Mouse (Mus musculus): ENCODE data around the gene Fbxo11. TPM values are rescaled to one million over a fixed set of nuclear protein-coding genes. Genes with fewer than 3 reads are reported as not detected.
A peak's percentile ranks its signal among the peaks of the same experiment; 100 is the strongest.

Gene Fbxo11
- polyA plus RNA-seq (2015; fragmentation: Nextera tagmentation; extraction: Ambion mirVana): 26.6 and 27.0 TPM in 2 replicates

- Histone ChIP-seq H3K9me3 (no peaks in the 10 kb centered on the region), H3K4me1 (replicated peaks) (peaks cover 27% of the 10 kb centered on the region), H3K4me2 (peak within 1 kb of the TSS; percentile 72), H3K36me3 (no peaks in the 10 kb centered on the region), H3K27me3 (no peaks in the 10 kb centered on the region), H3K4me3 (peak within 1 kb of the TSS; percentile 99), H3K27ac (peak within 1 kb of the TSS; percentile 100), H3K9ac (peak within 1 kb of the TSS; percentile 100)
- under 1% methylated on average over 75 of the region's 112 CpGs for WGBS
- peak; percentile 5 for ATAC-seq (ENCODE audit: low FRiP score)
These were observed at the start of gene Fbxo11 for GRCm38 (mm10) chr17:88065031-88065800. Gene Fbxo11, minus strand, starts transcription at chr17:88065291.

- no peaks in the 10 kb centered on the region for H3K4me1 ChIP-seq (replicated peaks)
- no peak overlapping the region for H3K4me2 ChIP-seq
- H3K27ac ChIP-seq: no peak overlapping the region
- no peak overlapping the region for H3K4me3 ChIP-seq
- no peaks in the 10 kb centered on the region for H3K27me3 ChIP-seq
- ATAC-seq (ENCODE audit: low FRiP score): no peak
- H3K9me3 ChIP-seq: no peaks in the 10 kb centered on the region
- 94% methylated on average over 10 of the region's 10 CpGs for WGBS
- no peak overlapping the region for H3K9ac ChIP-seq
- H3K36me3 ChIP-seq: no peaks in the 10 kb centered on the region
These were observed 48.8 kb upstream of the Fbxo11 start for GRCm38 (mm10) chr17:88113883-88114229.

DNA sequence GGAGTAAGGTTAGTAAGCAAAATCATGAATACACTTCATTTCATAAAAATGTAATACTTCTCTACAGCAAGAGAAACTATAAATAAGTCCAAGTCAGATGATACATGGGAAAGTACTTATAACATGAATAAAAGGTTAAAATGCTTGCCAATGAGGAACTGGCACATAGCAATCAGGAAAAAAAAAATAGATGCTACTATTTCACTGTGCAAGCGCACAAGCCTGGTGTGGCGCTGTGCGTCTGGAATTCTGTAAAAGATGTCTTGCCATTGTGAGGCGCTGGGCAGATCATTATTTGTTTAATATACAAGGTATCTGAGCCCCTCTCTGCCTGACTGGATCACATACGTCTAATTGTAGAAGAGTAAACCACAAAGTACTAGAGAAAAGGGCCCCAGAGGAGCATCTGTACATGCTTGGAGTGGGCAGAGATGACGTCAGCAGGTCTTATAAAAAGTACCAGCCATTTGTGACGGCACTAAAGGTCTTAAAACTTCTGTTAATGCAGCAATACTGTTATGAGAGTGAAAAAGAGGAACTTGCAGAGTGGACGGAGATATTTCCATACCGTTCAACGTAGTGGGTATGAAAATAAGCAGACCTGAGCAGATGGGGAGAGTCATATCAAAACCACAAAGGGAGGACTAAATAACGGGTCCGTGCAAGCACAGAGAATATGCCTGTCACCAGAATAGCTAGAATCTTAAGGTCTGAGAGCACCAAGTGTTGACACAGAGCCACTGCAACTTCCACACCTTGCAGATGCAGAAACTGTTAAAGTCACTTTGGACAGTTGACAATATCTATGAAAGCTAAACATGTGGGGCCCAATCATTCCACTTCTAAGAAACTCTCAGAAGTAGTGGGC is 48.2 kb upstream of the Fbxo11 start:
- H3K9ac ChIP-seq: no peak overlapping the region

DNA sequence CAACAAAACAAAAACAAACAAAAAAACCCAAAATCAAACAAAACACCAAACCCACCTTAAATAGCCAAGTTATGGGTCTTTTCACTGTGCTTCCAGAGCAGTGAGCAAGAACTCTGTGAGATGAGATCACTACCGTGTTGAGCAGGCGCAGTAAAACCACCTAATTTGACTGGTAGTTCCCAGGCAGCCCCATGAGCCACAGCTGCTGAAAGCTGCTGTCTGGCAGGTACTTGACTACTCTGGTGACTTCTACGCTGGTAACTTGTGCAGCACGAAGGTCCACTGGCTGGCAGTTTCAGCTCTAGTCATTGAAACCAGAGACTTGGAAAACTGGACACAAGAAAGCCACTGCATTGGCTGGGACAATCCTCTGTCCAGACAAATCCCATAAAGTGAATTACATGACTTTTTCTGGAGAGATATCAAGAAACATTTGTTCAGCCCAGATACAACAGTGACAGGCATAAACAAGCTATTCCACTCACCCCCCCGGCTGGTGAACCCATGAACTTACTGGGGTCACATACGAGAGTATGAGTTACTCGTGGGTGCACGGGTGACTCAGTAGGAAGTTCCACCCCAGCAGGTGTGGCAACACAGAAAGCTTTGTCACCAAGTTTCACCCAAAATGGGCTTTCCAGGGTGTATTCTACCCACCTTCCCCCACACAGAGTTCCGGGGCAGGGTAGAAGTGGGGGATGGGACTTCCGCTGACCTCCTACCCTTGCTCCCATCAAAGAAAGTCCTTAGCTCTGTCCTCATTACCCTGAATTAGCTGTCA is 47.0 kb upstream of the Fbxo11 start:
- Histone ChIP-seq H3K27me3 (no peaks in the 10 kb centered on the region), H3K9ac (no peak overlapping the region), H3K4me2 (no peak overlapping the region), H3K36me3 (no peaks in the 10 kb centered on the region), H3K4me3 (no peak overlapping the region), H3K4me1 (replicated peaks) (no peaks in the 10 kb centered on the region), H3K27ac (no peak overlapping the region), H3K9me3 (no peaks in the 10 kb centered on the region)
- WGBS: 88% methylated on average over 10 of the region's 10 CpGs
- no peak for ATAC-seq (ENCODE audit: low FRiP score)

More for the DNA sequence above, 48.2 kb upstream of the Fbxo11 start:
- WGBS: 86% methylated on average over 12 of the region's 12 CpGs
- Histone ChIP-seq H3K36me3 (no peaks in the 10 kb centered on the region), H3K27me3 (no peaks in the 10 kb centered on the region), H3K4me3 (no peak overlapping the region), H3K4me2 (no peak overlapping the region), H3K27ac (no peak overlapping the region), H3K4me1 (replicated peaks) (no peaks in the 10 kb centered on the region), H3K9me3 (no peaks in the 10 kb centered on the region)
- no peak for ATAC-seq (ENCODE audit: low FRiP score)

DNA sequence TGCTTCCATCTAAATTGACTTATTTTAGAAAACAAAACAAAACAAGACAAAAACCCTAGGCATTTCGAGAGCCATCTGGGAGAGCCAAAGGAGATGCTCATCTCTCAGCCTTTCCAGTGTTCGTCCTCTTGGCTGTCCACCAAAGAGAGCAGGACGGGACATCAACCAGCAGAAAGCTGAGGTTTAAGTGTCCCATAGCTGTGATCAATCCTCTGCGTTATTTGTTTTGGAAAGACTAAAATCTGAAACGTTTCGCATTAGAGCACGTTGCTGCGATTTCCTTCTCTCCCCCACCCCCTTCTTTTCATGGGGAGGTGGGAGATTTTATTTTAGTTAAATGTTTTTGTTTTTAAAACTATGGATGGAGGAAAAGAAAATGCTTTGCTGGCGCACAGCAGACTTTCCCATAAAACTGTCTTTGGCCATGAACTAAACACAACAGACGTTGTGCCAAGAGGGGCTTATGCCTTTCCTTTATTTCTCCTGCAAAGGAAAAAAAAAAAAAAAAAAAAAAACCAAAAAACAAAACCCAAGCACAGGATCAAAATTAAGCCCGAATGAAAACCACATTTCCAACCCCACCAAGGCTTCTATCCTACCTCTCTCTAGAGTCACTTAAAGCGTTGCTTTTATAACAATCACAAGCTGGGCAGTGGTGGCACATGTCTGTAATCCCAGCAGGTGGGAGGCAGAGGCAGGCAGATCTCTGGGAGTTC is 46.1 kb upstream of the Fbxo11 start:
- 94% methylated on average over 12 of the region's 12 CpGs for WGBS
- Histone ChIP-seq H3K27ac (no peak overlapping the region), H3K36me3 (no peaks in the 10 kb centered on the region), H3K4me3 (no peak overlapping the region), H3K4me1 (replicated peaks) (no peaks in the 10 kb centered on the region), H3K9me3 (no peaks in the 10 kb centered on the region), H3K27me3 (no peaks in the 10 kb centered on the region), H3K9ac (no peak overlapping the region), H3K4me2 (no peak overlapping the region)
- no peak for ATAC-seq (ENCODE audit: low FRiP score)

DNA sequence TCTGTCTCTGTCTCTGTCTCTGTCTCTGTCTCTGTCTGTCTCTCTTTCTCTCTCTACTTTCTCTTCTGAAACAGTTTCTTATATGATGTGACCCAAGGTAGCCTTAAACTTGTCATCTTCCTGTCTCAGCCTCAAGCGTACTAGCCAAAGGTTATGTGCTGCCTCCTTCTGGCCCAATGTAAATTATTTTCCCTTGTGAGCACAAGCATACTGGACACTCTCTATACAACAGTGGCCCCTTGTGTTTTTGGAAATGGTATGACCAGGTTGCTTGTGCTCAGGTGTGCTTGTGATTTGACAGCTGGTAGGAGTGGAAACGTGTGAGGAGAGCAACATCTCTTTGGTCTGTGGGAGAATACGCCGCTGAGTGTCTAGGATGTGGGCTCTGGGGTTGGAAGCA is 42.6 kb upstream of the Fbxo11 start:
- H3K9me3 ChIP-seq: no peaks in the 10 kb centered on the region
- no peaks in the 10 kb centered on the region for H3K36me3 ChIP-seq
- no peak for ATAC-seq (ENCODE audit: low FRiP score)
- no peak overlapping the region for H3K4me2 ChIP-seq
- H3K4me3 ChIP-seq: no peak overlapping the region
- no peak overlapping the region for H3K27ac ChIP-seq
- WGBS: 84% methylated on average over 4 of the region's 4 CpGs
- H3K27me3 ChIP-seq: no peaks in the 10 kb centered on the region
- H3K9ac ChIP-seq: no peak overlapping the region
- no peaks in the 10 kb centered on the region for H3K4me1 ChIP-seq (replicated peaks)

- no peak for ATAC-seq (ENCODE audit: low FRiP score)
- no peak overlapping the region for H3K4me2 ChIP-seq
- H3K36me3 ChIP-seq: no peaks in the 10 kb centered on the region
- H3K9ac ChIP-seq: no peak overlapping the region
- no peaks in the 10 kb centered on the region for H3K9me3 ChIP-seq
- no peaks in the 10 kb centered on the region for H3K4me1 ChIP-seq (replicated peaks)
- WGBS: 86% methylated on average over 9 of the region's 9 CpGs
- no peaks in the 10 kb centered on the region for H3K27me3 ChIP-seq
- H3K4me3 ChIP-seq: no peak overlapping the region
- no peak overlapping the region for H3K27ac ChIP-seq
These were observed 41.3 kb upstream of the Fbxo11 start for GRCm38 (mm10) chr17:88106365-88106764.

GRCm38 (mm10) chr17:88102597-88102996 is 37.5 kb upstream of the Fbxo11 start:
- 83% methylated on average over 7 of the region's 7 CpGs for WGBS
- no peak overlapping the region for H3K4me3 ChIP-seq
- ATAC-seq (ENCODE audit: low FRiP score): no peak

GRCm38 (mm10) chr17:88098181-88098852 is 33.2 kb upstream of the Fbxo11 start:
- H3K4me3 ChIP-seq: no peak overlapping the region
- H3K4me1 ChIP-seq (replicated peaks): peaks cover 6% of the 10 kb centered on the region; the same call in 1 of the 2 replicates
- ATAC-seq (ENCODE audit: low FRiP score): no peak
- 87% methylated on average over 9 of the region's 9 CpGs for WGBS
- no peaks in the 10 kb centered on the region for H3K27me3 ChIP-seq
- H3K4me2 ChIP-seq: no peak overlapping the region
- no peak overlapping the region for H3K9ac ChIP-seq
- no peaks in the 10 kb centered on the region for H3K9me3 ChIP-seq
- H3K27ac ChIP-seq: no peak overlapping the region
- no peaks in the 10 kb centered on the region for H3K36me3 ChIP-seq

More at GRCm38 (mm10) chr17:88102597-88102996, 37.5 kb upstream of the Fbxo11 start:
- Histone ChIP-seq H3K9me3 (no peaks in the 10 kb centered on the region), H3K4me2 (no peak overlapping the region), H3K9ac (no peak overlapping the region), H3K36me3 (no peaks in the 10 kb centered on the region), H3K27me3 (no peaks in the 10 kb centered on the region), H3K27ac (no peak overlapping the region), H3K4me1 (replicated peaks) (no peaks in the 10 kb centered on the region)

DNA sequence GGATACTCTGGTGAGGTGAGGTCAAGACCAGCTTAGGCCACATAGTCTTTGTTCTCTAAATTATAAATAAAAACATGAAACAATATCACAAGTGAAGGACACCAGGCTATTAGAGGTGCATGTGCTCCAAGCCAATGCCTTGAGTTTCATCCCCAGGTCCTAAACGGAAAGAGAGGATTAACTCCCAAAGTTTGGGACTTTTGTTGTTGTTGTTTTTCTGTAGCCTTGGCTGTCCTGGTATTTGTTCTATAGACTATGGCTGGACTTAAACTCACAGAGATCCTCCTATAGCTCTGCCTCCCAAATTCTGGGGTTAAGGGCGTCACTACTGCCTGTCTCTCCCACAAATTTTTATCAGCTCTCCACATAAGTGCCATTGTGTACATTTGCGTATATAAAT is 32.5 kb upstream of the Fbxo11 start:
- WGBS: 95% methylated on average over 3 of the region's 3 CpGs

GRCm38 (mm10) chr17:88096809-88097399 is 31.8 kb upstream of the Fbxo11 start:
- H3K27ac ChIP-seq: no peak overlapping the region
- H3K9me3 ChIP-seq: no peaks in the 10 kb centered on the region
- no peak for ATAC-seq (ENCODE audit: low FRiP score)
- H3K9ac ChIP-seq: no peak overlapping the region
- peaks cover 6% of the 10 kb centered on the region; the same call in 1 of the 2 replicates for H3K4me1 ChIP-seq (replicated peaks)
- no peak overlapping the region for H3K4me3 ChIP-seq
- no peak overlapping the region for H3K4me2 ChIP-seq
- H3K36me3 ChIP-seq: no peaks in the 10 kb centered on the region
- H3K27me3 ChIP-seq: no peaks in the 10 kb centered on the region
- 82% methylated on average over 12 of the region's 12 CpGs for WGBS

More for the DNA sequence above, 32.5 kb upstream of the Fbxo11 start:
- Histone ChIP-seq H3K36me3 (no peaks in the 10 kb centered on the region), H3K27ac (no peak overlapping the region), H3K9ac (no peak overlapping the region), H3K4me3 (no peak overlapping the region), H3K27me3 (no peaks in the 10 kb centered on the region), H3K4me2 (no peak overlapping the region), H3K9me3 (no peaks in the 10 kb centered on the region), H3K4me1 (replicated peaks) (peaks cover 6% of the 10 kb centered on the region; the same call in 1 of the 2 replicates)
- ATAC-seq (ENCODE audit: low FRiP score): no peak
